ENCODE assay signal across 27 mouse cellular contexts in the genomic region with DNA sequence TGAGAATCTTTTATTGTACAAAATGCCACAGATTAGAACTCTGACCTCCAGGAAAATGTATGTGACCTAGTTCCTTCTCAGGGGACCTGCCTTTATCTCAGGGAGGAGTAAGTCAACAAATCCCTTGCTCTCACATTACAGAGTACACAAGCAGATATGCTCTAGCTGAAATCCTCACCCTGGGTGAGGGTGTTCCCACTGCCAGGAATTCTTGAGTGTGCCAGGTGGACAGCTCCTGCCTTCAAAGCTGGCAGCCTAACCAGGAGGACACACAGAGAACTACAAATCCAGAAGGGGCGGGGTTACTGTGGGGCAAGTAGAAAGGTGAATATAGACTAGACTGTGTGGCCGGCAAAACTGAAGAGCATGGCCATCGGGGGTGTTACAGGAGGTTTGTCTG.
DNase-seq lines count a peak whose midpoint lies in the region; ATAC-seq and TF ChIP-seq lines count a peak whose summit lies in the region.
"Had no signal": no experiment of that assay in that cellular context is flagged by ENCODE, and none has a peak within 500 bp of the region (broad histone marks: within the 10 kb centered on the region; RNA-seq: fewer than 3 reads in every experiment).

No protein-coding gene starts in this region.

- H3K36me3 ChIP-seq in lung, embryonic 14.5 days (ENCODE audit: insufficient read depth), result no peaks in the 10 kb centered on the region
- H3K36me3 ChIP-seq in stomach, postnatal 0 days (ENCODE audit: control insufficient read depth, insufficient read depth, low read length), result no peaks in the 10 kb centered on the region
- H3K36me3 ChIP-seq: embryonic facial prominence, embryonic 13.5 days; forebrain, embryonic 10.5 days; forebrain, embryonic 15.5 days; heart, embryonic 12.5 days; hindbrain, embryonic 13.5 days; limb, embryonic 13.5 days; midbrain, embryonic 13.5 days; neural tube, embryonic 13.5 days had no signal

- no peaks in the 10 kb centered on the region for H3K4me1 ChIP-seq in lung, embryonic 14.5 days (ENCODE audit: insufficient read depth)
- no peaks in the 10 kb centered on the region for H3K4me1 ChIP-seq in stomach, postnatal 0 days (replicated peaks; ENCODE audit: control insufficient read depth, insufficient read depth)
- H3K4me1 ChIP-seq: embryonic facial prominence, embryonic 13.5 days; forebrain, embryonic 10.5 days; forebrain, embryonic 15.5 days; heart, embryonic 12.5 days; hindbrain, embryonic 13.5 days; limb, embryonic 13.5 days; midbrain, embryonic 13.5 days; neural tube, embryonic 13.5 days had no signal

- no peaks in the 10 kb centered on the region for H3K27me3 ChIP-seq in lung, embryonic 14.5 days (ENCODE audit: insufficient read depth, low read length)
- H3K27me3 ChIP-seq in stomach, postnatal 0 days (ENCODE audit: control insufficient read depth, insufficient read depth, low read length), result no peaks in the 10 kb centered on the region
- H3K27me3 ChIP-seq: embryonic facial prominence, embryonic 13.5 days; forebrain, embryonic 15.5 days; heart, embryonic 12.5 days; hindbrain, embryonic 13.5 days; limb, embryonic 13.5 days; midbrain, embryonic 13.5 days; neural tube, embryonic 13.5 days had no signal

- DNase-seq in cerebellum, postnatal 14 days, result peak; percentile 61 to 68
- no peak for DNase-seq in cerebellum, adult 8-10 months
- peak; percentile 4 for DNase-seq in lung, embryonic 14.5 days
- no peak for DNase-seq in lung, postnatal 10 days
- DNase-seq in lung, postnatal 25 days (ENCODE audit: low spot score), result peak; percentile 7
- peak; percentile 26 for DNase-seq in stomach, postnatal 0 days (ENCODE audit: low spot score)
- no peak for DNase-seq in adrenal gland, adult 8-10 months
- DNase-seq: adrenal gland, adult 2 months; gastrocnemius, postnatal 25 days; heart, adult 2 months; heart, postnatal 4 days; kidney, adult 8-10 months; kidney, postnatal 4 days; right cerebral cortex, postnatal 4 days; thymus, postnatal 14 days had no signal

- ATAC-seq in lung, embryonic 14.5 days (ENCODE audit: insufficient read depth), result no peak
- ATAC-seq in stomach, postnatal 0 days (ENCODE audit: low FRiP score, low TSS enrichment), result peak; percentile 56; the same call in 1 of the 2 replicates
- ATAC-seq: CD4-positive, CD25-positive, alpha-beta regulatory T cell, adult 4 months; forebrain, embryonic 15.5 days; midbrain, embryonic 13.5 days had no signal

- no peak for TF ChIP-seq CTCF in lung, embryonic 14.5 days (IDR thresholded peaks at IDR 0.05; ENCODE audit: low read depth)
- no peak for TF ChIP-seq CTCF in stomach, postnatal 0 days (IDR thresholded peaks at IDR 0.05; ENCODE audit: low read depth)

- no peak overlapping the region for H3K4me3 ChIP-seq in lung, embryonic 14.5 days (ENCODE audit: low read depth, low read length)
- no peak overlapping the region for H3K4me3 ChIP-seq in stomach, postnatal 0 days (ENCODE audit: low read depth, low read length)
- H3K4me3 ChIP-seq: embryonic facial prominence, embryonic 13.5 days; forebrain, embryonic 10.5 days; forebrain, embryonic 15.5 days; heart, adult 2 months; heart, embryonic 12.5 days; hindbrain, embryonic 13.5 days; limb, embryonic 13.5 days; midbrain, embryonic 13.5 days; neural tube, embryonic 13.5 days had no signal

- 66% methylated on average over 3 of the region's 3 CpGs for WGBS in lung, embryonic 14.5 days
- WGBS in stomach, postnatal 0 days, result 81% methylated on average over 3 of the region's 3 CpGs

- no peak overlapping the region for H3K9ac ChIP-seq in lung, embryonic 14.5 days
- H3K9ac ChIP-seq in stomach, postnatal 0 days (ENCODE audit: low read length), result no peak overlapping the region
- H3K9ac ChIP-seq: embryonic facial prominence, embryonic 13.5 days; forebrain, embryonic 15.5 days; heart, embryonic 12.5 days; hindbrain, embryonic 13.5 days; limb, embryonic 13.5 days; midbrain, embryonic 13.5 days; neural tube, embryonic 13.5 days had no signal

- no peaks in the 10 kb centered on the region for H3K9me3 ChIP-seq in lung, embryonic 14.5 days (ENCODE audit: low read depth, low read length)
- H3K9me3 ChIP-seq in stomach, postnatal 0 days (ENCODE audit: control insufficient read depth, low read length), result no peaks in the 10 kb centered on the region
- H3K9me3 ChIP-seq: embryonic facial prominence, embryonic 13.5 days; forebrain, embryonic 10.5 days; forebrain, embryonic 15.5 days; heart, embryonic 12.5 days; limb, embryonic 13.5 days; midbrain, embryonic 13.5 days had no signal

- no peak overlapping the region for H3K27ac ChIP-seq in lung, embryonic 14.5 days (ENCODE audit: low read depth)
- no peak overlapping the region for H3K27ac ChIP-seq in stomach, postnatal 0 days (replicated peaks)
- H3K27ac ChIP-seq: embryonic facial prominence, embryonic 13.5 days; forebrain, embryonic 10.5 days; forebrain, embryonic 15.5 days; heart, adult 2 months; hindbrain, embryonic 13.5 days; kidney, postnatal 0 days; limb, embryonic 13.5 days; macrophage; midbrain, embryonic 13.5 days; neural tube, embryonic 13.5 days had no signal

- no peak overlapping the region for H3K4me2 ChIP-seq in lung, embryonic 14.5 days
- no peak overlapping the region for H3K4me2 ChIP-seq in stomach, postnatal 0 days (replicated peaks; ENCODE audit: low read depth)
- H3K4me2 ChIP-seq: embryonic facial prominence, embryonic 13.5 days; forebrain, embryonic 15.5 days; heart, embryonic 12.5 days; hindbrain, embryonic 13.5 days; limb, embryonic 13.5 days; liver, embryonic 11.5 days; midbrain, embryonic 13.5 days; neural tube, embryonic 13.5 days had no signal

- TF ChIP-seq EP300 in stomach, postnatal 0 days (optimal IDR thresholded peaks at IDR 0.05), result no peak

Comparison
In these comparisons a context has a peak if more than half of its experiments do, and no peak if none do; other contexts are left out.
1. DNase-seq: peak in cerebellum, postnatal 14 days (2 of 2), lung, embryonic 14.5 days (single experiment), lung, postnatal 25 days (single experiment) and stomach, postnatal 0 days (single experiment); none in cerebellum, adult 8-10 months (single experiment), lung, postnatal 10 days (single experiment) and adrenal gland, adult 8-10 months (single experiment).